Mouse (Mus musculus): ENCODE measurements at regions not wholly inside any gene's neighbourhood (a gene's known extent, or its start where the extent isn't known, plus 50 kb on each side); places are given as distances from the start of the nearest gene placed in this dataset.

GRCm38 (mm10) chrX:158808526-158809144 is 401.5 kb upstream of the Rps6ka3 start:
- no peaks in the 10 kb centered on the region for H3K36me3 ChIP-seq (ENCODE audit: control insufficient read depth, insufficient read depth, low read length)
- DNase-seq (ENCODE audit: low spot score) (no peak), ATAC-seq (no peak)
- H3K4me3 ChIP-seq (ENCODE audit: low read depth, low read length) = no peak overlapping the region
- H3K4me2 ChIP-seq (ENCODE audit: low read length) = no peak overlapping the region
- H3K4me1 ChIP-seq (ENCODE audit: control insufficient read depth, insufficient read depth, low read length) = no peaks in the 10 kb centered on the region
- H3K9me3 ChIP-seq (replicated peaks; ENCODE audit: control insufficient read depth, low read length) = no peaks in the 10 kb centered on the region
- no peak overlapping the region for H3K9ac ChIP-seq (ENCODE audit: low read length)
- H3K27ac ChIP-seq (ENCODE audit: low read depth, low read length) = no peak overlapping the region
- whole genome bisulfite sequencing = 77% methylated on average over 6 of the region's 6 CpGs
- no peaks in the 10 kb centered on the region for H3K27me3 ChIP-seq (replicated peaks; ENCODE audit: control insufficient read depth, insufficient read depth, low read length)

DNA sequence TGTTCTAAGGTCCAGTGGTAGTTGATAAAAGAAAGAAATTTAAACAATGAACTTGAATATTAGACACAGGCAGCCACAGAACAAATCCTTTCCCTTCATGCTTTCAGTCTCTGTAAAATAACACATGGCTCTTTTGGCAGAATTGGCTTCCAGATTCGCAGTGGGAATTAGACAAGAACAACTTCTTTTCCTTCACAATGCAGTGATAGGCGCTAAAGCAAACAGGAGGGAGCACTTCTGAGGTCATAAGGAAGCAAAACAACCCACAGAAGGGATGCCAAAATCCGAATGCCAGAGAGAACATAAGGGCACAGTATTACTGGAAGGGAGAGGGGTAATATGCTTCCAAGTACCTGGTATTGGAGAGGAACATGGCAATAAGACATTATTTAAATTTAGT is 396.3 kb upstream of the Rps6ka3 start:
- no peaks in the 10 kb centered on the region for H3K27me3 ChIP-seq (replicated peaks; ENCODE audit: control insufficient read depth, insufficient read depth, low read length)
- no peak overlapping the region for H3K27ac ChIP-seq (ENCODE audit: low read depth, low read length)
- H3K4me1 ChIP-seq (ENCODE audit: control insufficient read depth, insufficient read depth, low read length) = no peaks in the 10 kb centered on the region
- DNase-seq (ENCODE audit: low spot score) (peak; percentile 1), ATAC-seq (no peak)
- no peak overlapping the region for H3K9ac ChIP-seq (ENCODE audit: low read length)
- no peak overlapping the region for H3K4me2 ChIP-seq (ENCODE audit: low read length)
- no peaks in the 10 kb centered on the region for H3K36me3 ChIP-seq (ENCODE audit: control insufficient read depth, insufficient read depth, low read length)
- 65% methylated on average over 3 of the region's 3 CpGs for WGBS
- no peak overlapping the region for H3K4me3 ChIP-seq (ENCODE audit: low read depth, low read length)
- H3K9me3 ChIP-seq (replicated peaks; ENCODE audit: control insufficient read depth, low read length) = no peaks in the 10 kb centered on the region

- ATAC-seq (no peak), DNase-seq (ENCODE audit: low spot score) (no peak)
- no peak overlapping the region for H3K4me3 ChIP-seq (ENCODE audit: low read depth, low read length)
- H3K9me3 ChIP-seq (replicated peaks; ENCODE audit: control insufficient read depth, low read length) = no peaks in the 10 kb centered on the region
- H3K27me3 ChIP-seq (replicated peaks; ENCODE audit: control insufficient read depth, insufficient read depth, low read length) = no peaks in the 10 kb centered on the region
- H3K4me2 ChIP-seq (ENCODE audit: low read length) = no peak overlapping the region
- 86% methylated on average over 5 of the region's 5 CpGs for WGBS
- no peaks in the 10 kb centered on the region for H3K4me1 ChIP-seq (ENCODE audit: control insufficient read depth, insufficient read depth, low read length)
- H3K27ac ChIP-seq (ENCODE audit: low read depth, low read length) = no peak overlapping the region
- no peaks in the 10 kb centered on the region for H3K36me3 ChIP-seq (ENCODE audit: control insufficient read depth, insufficient read depth, low read length)
- no peak overlapping the region for H3K9ac ChIP-seq (ENCODE audit: low read length)
These were observed 372.6 kb upstream of the Rps6ka3 start for GRCm38 (mm10) chrX:158837546-158837945.

DNA sequence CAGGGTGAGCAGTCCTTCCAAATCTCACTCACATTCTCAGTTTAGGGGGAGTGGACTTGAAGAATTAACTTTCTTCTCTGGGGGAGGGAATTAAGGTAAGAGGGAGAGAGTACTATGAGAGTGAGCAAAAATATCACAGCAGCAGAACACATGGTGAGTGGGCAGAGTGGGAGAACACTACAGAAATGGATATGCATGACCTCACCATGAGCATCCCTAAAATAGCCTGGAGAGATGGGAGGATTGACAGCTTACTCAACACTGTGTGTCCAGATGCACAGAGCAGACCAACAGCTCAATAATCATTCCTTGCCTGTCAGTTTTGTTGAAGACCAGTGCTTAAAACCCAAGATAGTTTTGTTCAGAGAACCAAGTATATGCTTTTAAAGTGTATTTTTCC is 357.8 kb upstream of the Rps6ka3 start:
- Histone ChIP-seq H3K27ac (ENCODE audit: low read depth, low read length) (no peak overlapping the region), H3K4me1 (ENCODE audit: control insufficient read depth, insufficient read depth, low read length) (no peaks in the 10 kb centered on the region), H3K27me3 (replicated peaks; ENCODE audit: control insufficient read depth, insufficient read depth, low read length) (no peaks in the 10 kb centered on the region), H3K4me3 (ENCODE audit: low read depth, low read length) (no peak overlapping the region), H3K36me3 (ENCODE audit: control insufficient read depth, insufficient read depth, low read length) (no peaks in the 10 kb centered on the region), H3K4me2 (ENCODE audit: low read length) (no peak overlapping the region), H3K9me3 (replicated peaks; ENCODE audit: control insufficient read depth, low read length) (no peaks in the 10 kb centered on the region), H3K9ac (ENCODE audit: low read length) (no peak overlapping the region)
- DNase-seq (ENCODE audit: low spot score) = no peak
- no peak for ATAC-seq
